Mouse (Mus musculus): ENCODE data around the gene Gns.
A peak's percentile ranks its signal among the peaks of the same experiment; 100 is the strongest.
"Not testable (repeated sequence)": the region's sequence is repeated elsewhere in the genome, so short reads cannot be mapped to it uniquely, and the experiment has no call there.

Gns gene

GRCm38 (mm10) chr10:121364801-121365564 is at the start of gene Gns:
Gene Gns (plus strand): TSS chr10:121365090.
- peak; percentile 93 for DNase-seq (ENCODE audit: low spot score)

DNA sequence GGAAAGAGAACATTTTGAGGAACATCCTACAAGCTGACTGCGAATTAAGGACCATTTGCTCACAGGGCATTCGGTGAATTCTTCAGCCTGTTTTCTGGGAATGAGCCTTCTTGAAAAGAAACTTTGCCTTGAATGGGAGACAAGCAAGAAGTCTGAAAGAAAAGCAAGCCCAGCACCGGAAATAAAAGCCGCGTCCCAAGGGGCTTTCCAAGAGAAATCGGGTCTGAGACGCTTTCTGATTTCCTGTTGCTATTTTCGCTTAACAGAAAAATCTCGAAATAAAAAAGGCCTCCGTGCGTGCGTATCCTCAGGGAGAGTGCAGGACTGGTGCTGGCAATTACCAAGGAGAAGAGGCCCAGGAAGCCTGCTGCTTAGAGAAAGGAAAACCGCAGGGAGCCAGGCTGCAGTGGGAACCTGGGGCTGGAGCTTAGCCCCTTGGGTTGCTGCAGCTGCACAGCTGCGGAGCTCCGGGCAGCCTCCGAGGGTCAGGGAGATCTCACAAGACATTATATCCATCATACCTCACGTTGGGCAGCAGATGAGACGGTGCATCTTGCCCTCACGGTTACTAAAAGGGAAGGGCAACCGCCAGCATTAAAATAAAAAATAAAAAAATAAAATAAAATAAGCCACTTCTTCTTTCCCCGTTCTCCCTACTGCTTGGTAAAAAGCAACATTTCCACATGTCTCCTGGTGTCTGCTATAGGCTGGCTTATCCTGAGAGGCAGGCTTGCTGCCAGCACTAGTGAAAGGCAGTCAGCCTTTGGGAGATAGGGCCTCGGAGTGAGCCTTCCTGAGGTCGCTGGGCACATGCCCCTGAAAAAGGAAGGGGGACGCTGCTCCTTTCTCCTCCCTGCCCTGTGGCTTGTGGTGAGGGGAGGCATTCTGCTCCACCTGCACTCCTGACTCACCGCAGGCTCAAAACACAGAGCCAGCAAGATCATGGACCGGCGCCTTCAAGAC is 49.3 kb upstream of the Gns start:
- no peak for DNase-seq (ENCODE audit: low spot score)

DNA sequence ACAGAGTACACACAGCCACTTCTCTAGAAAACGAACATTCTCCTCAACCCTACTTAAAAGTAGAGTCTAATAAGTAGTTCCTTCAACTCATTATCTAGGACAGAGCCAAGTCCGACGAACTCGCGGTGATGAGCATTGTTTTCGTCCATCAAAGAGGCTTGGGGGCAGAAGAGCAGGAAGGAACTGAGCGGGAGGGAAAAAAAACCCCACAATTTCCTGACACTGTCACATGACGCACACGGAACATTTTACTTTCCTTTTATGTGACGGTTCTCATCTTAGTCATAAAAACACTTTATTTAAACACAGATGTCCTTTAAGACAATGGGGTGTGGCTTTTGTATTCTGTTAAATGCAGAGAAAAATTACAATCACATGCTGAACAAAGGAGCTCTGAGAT is 48.5 kb upstream of the Gns start:
- DNase-seq (ENCODE audit: low spot score): no peak

- no peak for DNase-seq (ENCODE audit: low spot score)
These were observed 46.4 kb upstream of the Gns start for GRCm38 (mm10) chr10:121318397-121318950.

DNA sequence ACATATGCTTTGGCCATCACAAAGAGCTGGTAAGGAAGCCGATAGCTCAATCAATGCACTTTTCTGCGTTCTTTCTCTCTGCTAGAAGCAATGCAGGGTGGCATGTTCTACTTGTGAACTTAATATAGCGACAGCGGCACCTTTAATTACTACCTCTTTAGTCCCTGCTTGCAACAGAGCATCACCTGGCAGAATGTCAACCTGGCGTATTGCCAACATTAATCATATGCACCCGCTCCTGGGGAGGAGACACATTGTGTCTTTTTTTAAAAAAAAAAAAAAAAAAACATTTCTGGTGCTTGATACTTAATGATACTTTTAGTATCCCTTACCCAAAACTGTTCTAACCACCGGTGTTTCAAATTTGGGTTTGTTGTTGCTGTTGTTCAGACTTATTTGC is 41.4 kb upstream of the Gns start:
- DNase-seq (ENCODE audit: low spot score): no peak

DNA sequence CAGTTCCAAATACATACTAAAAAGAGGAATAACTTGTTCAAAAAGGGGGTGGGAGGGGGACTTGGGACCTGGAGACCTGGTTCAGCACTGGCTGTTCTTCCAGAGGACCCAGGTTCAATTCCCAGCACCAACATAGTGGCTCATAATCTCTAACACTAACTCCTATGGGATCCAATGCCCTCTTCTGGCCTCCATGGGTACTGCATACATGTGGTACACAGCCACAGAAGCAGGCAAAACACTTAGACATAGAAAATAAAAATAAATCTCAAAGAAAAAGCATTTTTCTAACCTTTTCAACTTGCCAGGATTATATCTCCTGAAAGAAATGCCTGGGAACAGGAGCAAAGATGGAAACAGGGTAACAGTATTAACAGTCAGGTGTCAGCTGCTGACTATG is 38.7 kb upstream of the Gns start:
- DNase-seq (ENCODE audit: low spot score): no peak

GRCm38 (mm10) chr10:121329586-121329985 is 35.3 kb upstream of the Gns start:
- DNase-seq (ENCODE audit: low spot score): no peak

DNA sequence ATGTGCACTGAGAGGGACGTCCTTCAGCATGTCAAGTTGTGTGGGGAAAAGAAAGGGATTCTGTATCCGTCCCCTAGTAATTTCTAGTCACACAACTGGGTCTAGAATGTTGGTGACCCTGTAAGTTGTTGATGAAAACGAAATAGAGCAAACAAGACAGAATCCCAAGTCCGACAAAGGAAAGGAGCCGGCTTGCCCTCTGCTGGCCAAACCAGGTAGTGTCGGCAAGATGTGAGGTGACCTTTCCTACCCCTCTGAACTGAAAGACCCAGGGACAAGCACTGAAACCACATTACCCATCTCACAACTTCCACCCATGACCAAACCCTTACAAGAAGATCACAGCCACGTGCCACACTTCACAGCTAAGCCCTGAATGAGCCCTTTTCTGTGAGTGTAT is 34.0 kb upstream of the Gns start:
- peak; percentile 79 for DNase-seq (ENCODE audit: low spot score)

- peak; percentile 69 for DNase-seq (ENCODE audit: low spot score)
These were observed 30.3 kb upstream of the Gns start for GRCm38 (mm10) chr10:121334576-121334975.

GRCm38 (mm10) chr10:121336536-121336935 is 28.4 kb upstream of the Gns start:
- DNase-seq (ENCODE audit: low spot score): not testable (repeated sequence)

- DNase-seq (ENCODE audit: low spot score): peak; percentile 48
These were observed 23.9 kb upstream of the Gns start for GRCm38 (mm10) chr10:121340754-121341593.

GRCm38 (mm10) chr10:121342260-121342659 is 22.6 kb upstream of the Gns start:
- no peak for DNase-seq (ENCODE audit: low spot score)

- no peak for DNase-seq (ENCODE audit: low spot score)
These were observed 21.0 kb upstream of the Gns start for GRCm38 (mm10) chr10:121343867-121344266.

DNA sequence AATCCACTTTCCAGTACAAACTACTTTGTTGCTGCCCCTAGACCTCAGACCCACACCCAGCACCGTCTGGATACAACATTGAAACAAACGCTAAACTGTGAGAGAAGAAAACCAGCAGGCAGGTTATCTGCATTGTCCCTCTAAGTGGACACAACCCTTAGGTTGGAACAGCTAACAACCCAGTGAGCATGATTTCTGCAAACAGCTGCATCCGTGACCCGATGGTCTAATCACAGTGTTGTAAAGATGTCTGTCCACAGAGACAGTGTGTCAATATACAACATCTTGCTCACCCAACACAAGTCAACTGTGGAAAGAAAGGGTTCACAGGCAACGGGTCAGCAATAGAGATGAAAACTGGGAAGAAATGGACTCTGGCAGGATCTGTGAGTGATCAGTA is 15.6 kb upstream of the Gns start:
- no peak for DNase-seq (ENCODE audit: low spot score)

GRCm38 (mm10) chr10:121350357-121351065 is 14.4 kb upstream of the Gns start:
- peak; percentile 70 for DNase-seq (ENCODE audit: low spot score)

DNA sequence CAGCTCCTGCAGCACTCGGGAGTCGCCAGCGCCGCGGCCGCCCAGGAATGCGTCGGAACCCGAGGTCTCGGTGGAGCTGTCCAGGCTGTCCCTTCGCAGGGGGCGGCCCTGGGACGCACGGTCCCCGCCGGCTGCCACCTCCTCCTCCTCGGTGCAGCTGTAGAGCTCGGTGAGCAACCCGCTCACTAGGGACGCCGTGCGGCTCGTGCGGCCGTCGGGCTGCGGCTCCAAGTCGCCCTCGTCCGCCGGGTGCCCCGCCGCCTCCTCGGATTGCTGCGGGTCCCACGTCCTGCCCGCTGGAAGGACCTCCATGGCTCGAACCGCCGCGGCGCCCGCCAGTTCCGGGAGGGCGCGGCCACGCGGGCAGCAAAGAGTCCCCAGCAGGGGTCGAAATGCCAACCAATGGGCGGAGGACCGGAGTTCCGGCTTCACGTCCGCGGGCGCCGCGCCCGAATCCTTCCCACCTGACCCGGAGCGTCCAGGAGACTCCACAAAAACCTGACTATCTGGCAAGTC is 13.8 kb upstream of the Gns start, which contains the start of gene Tbc1d30:
TSS of gene Tbc1d30 (minus strand) at position 213 of the 516 bp plus-strand sequence.
- DNase-seq (ENCODE audit: low spot score): peak; percentile 45

DNA sequence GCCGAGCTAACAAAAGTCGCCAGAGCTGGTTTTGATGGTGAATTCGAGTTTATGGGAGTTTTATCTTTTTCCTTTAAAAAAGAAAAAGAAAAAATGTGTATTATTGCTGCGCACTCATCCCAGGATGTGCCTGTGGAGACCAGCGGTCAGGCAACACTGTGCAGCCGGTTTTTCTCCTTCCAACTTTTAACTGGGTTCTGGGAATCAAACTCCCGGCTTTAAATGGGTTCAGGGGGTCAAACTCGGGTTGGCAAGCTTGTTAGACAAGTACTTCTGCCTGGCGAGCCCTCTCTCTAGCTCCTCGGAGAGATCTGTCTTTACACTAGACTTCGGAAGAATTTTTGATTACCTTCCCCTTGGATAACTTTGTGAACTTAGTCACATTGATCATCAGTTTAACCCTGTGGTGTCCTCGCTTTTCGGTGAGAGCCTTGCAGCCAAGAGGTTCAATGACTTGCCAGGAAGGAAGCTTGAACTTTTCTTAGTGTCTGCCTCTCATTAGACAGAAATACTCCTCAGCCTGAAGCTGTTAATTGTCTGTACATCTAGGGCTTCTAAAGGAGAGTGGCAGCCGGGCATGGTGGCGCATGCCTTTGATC is 13.1 kb upstream of the Gns start:
- DNase-seq (ENCODE audit: low spot score): no peak

DNA sequence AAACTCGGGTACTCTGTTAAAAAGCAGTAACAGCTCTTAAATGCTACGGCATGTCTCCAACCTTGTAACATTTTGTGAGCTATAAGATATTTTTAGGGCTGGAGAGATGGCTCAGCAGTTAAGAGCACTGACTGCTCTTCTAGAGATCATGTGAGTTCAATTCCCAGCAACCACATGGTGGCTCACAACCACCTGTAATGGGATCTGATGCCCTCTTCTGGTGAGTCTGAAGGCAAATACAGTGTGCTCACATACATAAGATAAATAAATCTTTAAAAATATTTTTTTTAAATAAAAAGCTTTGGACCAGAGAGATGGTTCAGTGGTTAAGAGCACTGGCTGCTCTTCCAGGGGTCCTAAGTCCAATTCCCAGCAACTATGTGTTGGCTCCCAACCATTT is 4.5 kb upstream of the Gns start:
- no peak for DNase-seq (ENCODE audit: low spot score)

DNA sequence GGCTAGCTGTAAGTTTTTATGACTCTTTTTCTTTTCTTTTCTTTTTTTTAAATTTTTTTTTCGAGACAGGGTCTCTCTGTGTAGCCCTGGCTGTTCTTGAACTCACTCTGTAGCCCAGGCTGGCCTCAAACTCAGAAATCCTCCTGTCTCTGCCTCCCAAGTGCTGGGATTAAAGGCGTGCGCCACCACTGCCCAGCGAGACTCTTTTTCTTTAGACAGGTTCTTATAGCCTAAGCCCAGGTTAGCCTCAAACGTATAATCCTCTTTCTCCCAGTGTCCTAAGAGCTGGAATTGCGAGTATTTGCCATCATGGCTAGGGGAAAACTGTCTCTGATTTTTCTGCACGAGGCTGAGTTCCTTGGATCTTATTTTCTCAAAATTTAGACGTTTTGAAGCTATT is 1.7 kb upstream of the Gns start:
- no peak for DNase-seq (ENCODE audit: low spot score)

DNA sequence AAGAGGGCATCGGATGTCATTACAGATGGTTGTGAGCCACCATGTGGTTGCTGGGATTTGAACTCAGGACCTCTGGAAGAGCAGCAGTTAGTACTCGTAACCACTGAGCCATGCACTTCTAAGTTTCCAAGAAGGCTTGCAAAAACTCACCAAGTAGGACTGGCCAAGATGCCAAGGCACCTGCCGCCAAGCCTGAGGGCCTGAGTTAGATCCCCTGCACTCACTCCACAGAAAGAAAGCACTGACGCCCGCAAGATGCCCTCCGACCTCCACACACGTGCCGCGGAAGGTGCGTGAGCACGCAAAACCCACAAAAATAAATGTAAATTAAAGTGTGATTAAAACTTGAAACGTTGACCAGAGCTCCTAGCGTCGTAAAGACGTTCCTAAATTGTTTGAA is 584 bp upstream of the Gns start:
- no peak for DNase-seq (ENCODE audit: low spot score)

Measured in embryo, embryonic 10 days (tissue).